Mouse (Mus musculus) erythroblast, embryonic 14.5 days (primary cell): ENCODE data around the gene Actr3b.

Source experiments
- GATA1 ChIP-seq: IDR thresholded peaks from 2 replicates; pipeline ENCODE4 v1.6.1; 2012; ENCODE audit warnings: low read length, inconsistent platforms, mixed read lengths
- TAL1 ChIP-seq: IDR thresholded peaks from 3 replicates; pipeline ENCODE4 v1.6.1; 2012; ENCODE audit warnings: low read length, inconsistent platforms, mixed read lengths

- TF ChIP-seq GATA1, result no peak
- TF ChIP-seq TAL1, result no peak
Measured at GRCm38 (mm10) chr5:25839400-25839799, 79.6 kb downstream of the Actr3b start.
